Mouse (Mus musculus): ENCODE data around the gene Gm47791. TPM values are rescaled to one million over a fixed set of nuclear protein-coding genes. Genes with fewer than 3 reads are reported as not detected.

The Gm47791 gene
- total and polyA plus RNA-seq, 2 experiments from 2014 or later, result not detected

- no peaks in the 10 kb centered on the region for H3K27me3 ChIP-seq (ENCODE audit: control insufficient read depth, insufficient read depth, low read length)
- H3K4me1 ChIP-seq (ENCODE audit: control insufficient read depth, insufficient read depth), result no peaks in the 10 kb centered on the region
- no peaks in the 10 kb centered on the region for H3K9me3 ChIP-seq (replicated peaks; ENCODE audit: control insufficient read depth, low read length)
- no peak overlapping the region for H3K4me3 ChIP-seq (ENCODE audit: low read depth, low read length)
- H3K36me3 ChIP-seq (replicated peaks; ENCODE audit: control insufficient read depth, insufficient read depth, low read length), result no peaks in the 10 kb centered on the region
- no peak overlapping the region for H3K4me2 ChIP-seq (ENCODE audit: low read depth, low read length)
- H3K9ac ChIP-seq (replicated peaks; ENCODE audit: low read depth, low read length), result no peak overlapping the region
- ATAC-seq (ENCODE audit: insufficient read depth, low read depth) (no peak), DNase-seq (ENCODE audit: low spot score) (no peak)
- TF ChIP-seq EP300 (IDR thresholded peaks at IDR 0.05; ENCODE audit: low read depth), result no peak
- TF ChIP-seq CTCF (IDR thresholded peaks at IDR 0.05; ENCODE audit: low read depth), result no peak
- 70% methylated on average over 4 of the region's 4 CpGs for WGBS
- H3K27ac ChIP-seq (ENCODE audit: low read depth), result no peak overlapping the region
Measured at GRCm38 (mm10) chr1:82772428-82772827, 1.4 kb upstream of the Gm47791 start.

DNA sequence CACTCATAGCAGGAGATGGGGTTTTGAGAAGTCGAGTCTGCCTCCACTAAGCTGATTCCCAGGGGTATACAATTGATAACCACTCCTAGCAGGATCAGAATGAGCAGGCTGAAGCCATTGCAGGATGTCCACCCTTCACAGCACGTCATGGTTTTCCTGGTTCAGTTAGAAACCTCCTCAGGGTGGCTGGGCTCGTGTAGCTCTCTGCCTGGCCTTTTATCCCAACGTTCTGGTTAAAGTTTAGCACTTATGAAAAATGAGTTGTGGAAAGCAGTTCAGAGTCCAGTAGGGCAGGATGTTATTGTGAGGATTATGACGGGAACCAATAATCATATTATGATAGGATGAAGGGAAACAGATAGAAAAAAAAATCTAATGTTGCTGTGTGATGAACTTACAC, 2.8 kb downstream of the Gm47791 start, which contains the start of gene Tm4sf20:
Tm4sf20 (minus strand) TSS at position 193 of the 400 bp plus-strand sequence.
- Histone ChIP-seq H3K27me3 (ENCODE audit: control insufficient read depth, insufficient read depth, low read length) (no peaks in the 10 kb centered on the region), H3K9me3 (replicated peaks; ENCODE audit: control insufficient read depth, low read length) (no peaks in the 10 kb centered on the region), H3K27ac (ENCODE audit: low read depth) (no peak within 1 kb of the TSS), H3K36me3 (replicated peaks; ENCODE audit: control insufficient read depth, insufficient read depth, low read length) (no peaks in the 10 kb centered on the region), H3K9ac (replicated peaks; ENCODE audit: low read depth, low read length) (no peak within 1 kb of the TSS), H3K4me2 (ENCODE audit: low read depth, low read length) (no peak within 1 kb of the TSS), H3K4me1 (ENCODE audit: control insufficient read depth, insufficient read depth) (no peaks in the 10 kb centered on the region), H3K4me3 (ENCODE audit: low read depth, low read length) (no peak within 1 kb of the TSS)
- DNase-seq (ENCODE audit: low spot score) (no peak), ATAC-seq (ENCODE audit: insufficient read depth, low read depth) (no peak)
- 55% methylated on average over 5 of the region's 5 CpGs for WGBS
- TF ChIP-seq EP300 (IDR thresholded peaks at IDR 0.05; ENCODE audit: low read depth) (no peak), CTCF (IDR thresholded peaks at IDR 0.05; ENCODE audit: low read depth) (no peak)

DNA sequence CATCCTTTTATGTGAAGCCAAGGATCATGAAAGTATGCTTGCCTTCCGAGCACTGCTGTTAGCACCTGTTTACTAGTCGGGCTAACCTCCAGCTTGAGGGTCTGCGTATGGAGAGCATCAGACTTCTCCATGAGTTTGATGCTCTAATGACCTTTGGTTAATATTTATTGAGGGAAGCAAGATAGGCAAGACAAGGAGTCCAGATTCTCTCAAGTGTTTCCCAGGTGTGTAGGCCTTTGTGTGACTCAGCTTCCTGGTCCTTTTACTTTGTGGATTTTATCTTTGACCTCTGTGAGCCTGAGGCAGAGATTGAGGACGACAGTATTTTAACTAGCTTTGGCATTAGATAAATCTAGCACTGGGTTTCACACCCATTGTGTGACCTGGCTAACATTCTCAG, 4.4 kb downstream of the Gm47791 start:
- no peak for TF ChIP-seq CTCF (IDR thresholded peaks at IDR 0.05; ENCODE audit: low read depth)
- TF ChIP-seq EP300 (IDR thresholded peaks at IDR 0.05; ENCODE audit: low read depth), result no peak
- Histone ChIP-seq H3K9ac (replicated peaks; ENCODE audit: low read depth, low read length) (no peak overlapping the region), H3K27ac (ENCODE audit: low read depth) (no peak overlapping the region), H3K27me3 (ENCODE audit: control insufficient read depth, insufficient read depth, low read length) (no peaks in the 10 kb centered on the region), H3K4me3 (ENCODE audit: low read depth, low read length) (no peak overlapping the region), H3K36me3 (replicated peaks; ENCODE audit: control insufficient read depth, insufficient read depth, low read length) (no peaks in the 10 kb centered on the region), H3K9me3 (replicated peaks; ENCODE audit: control insufficient read depth, low read length) (no peaks in the 10 kb centered on the region), H3K4me2 (ENCODE audit: low read depth, low read length) (no peak overlapping the region), H3K4me1 (ENCODE audit: control insufficient read depth, insufficient read depth) (no peaks in the 10 kb centered on the region)
- WGBS, result 50% methylated on average over 4 of the region's 4 CpGs
- ATAC-seq (ENCODE audit: insufficient read depth, low read depth) (no peak), DNase-seq (ENCODE audit: low spot score) (no peak)

DNA sequence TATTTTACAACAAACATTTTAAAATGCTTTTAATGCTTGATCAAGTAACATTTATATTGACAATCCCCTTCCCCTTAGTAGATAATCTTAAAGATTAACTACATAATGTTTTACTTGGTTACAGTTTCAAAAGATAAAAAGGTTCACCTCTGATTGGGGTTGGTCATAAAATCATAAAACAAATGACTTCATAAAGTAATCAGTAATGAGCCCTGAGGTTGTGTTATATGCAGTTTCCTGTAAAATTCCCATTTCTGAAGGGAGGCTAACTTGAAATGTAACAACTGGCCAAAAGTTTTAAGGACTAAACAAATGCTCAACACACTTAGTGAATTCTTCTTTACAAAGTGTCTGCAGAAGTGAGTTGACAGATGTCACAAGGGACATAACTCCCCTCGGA, 4.8 kb downstream of the Gm47791 start:
- no peak overlapping the region for H3K27ac ChIP-seq (ENCODE audit: low read depth)
- TF ChIP-seq EP300 (IDR thresholded peaks at IDR 0.05; ENCODE audit: low read depth), result no peak
- TF ChIP-seq CTCF (IDR thresholded peaks at IDR 0.05; ENCODE audit: low read depth), result no peak
- no peak for DNase-seq (ENCODE audit: low spot score)

DNA sequence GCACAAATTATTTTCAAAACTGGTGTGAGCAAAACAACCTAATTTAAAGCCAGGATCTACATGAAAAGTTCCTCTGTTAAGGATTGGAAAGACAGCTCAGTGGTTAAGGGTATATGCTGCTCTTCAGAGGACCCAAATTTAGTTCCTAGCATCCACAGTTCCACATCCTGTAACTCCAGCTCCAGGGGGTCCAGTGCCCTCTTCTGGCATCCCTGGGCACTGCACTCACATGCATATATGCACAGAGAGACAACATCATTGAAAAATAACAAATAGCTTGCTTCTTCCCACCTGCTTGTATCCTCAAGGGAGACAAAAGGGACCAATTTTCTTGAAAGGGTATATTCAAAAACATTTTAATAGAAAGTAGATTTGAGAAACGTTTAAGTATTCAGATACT, 8.8 kb downstream of the Gm47791 start:
- no peak overlapping the region for H3K4me3 ChIP-seq (ENCODE audit: low read depth, low read length)
- H3K4me1 ChIP-seq (ENCODE audit: control insufficient read depth, insufficient read depth), result no peaks in the 10 kb centered on the region
- DNase-seq (ENCODE audit: low spot score) (no peak), ATAC-seq (ENCODE audit: insufficient read depth, low read depth) (no peak)
- no peak overlapping the region for H3K4me2 ChIP-seq (ENCODE audit: low read depth, low read length)
- no peak overlapping the region for H3K27ac ChIP-seq (ENCODE audit: low read depth)
- 73% methylated on average over 1 of the region's 1 CpGs for WGBS
- H3K9me3 ChIP-seq (replicated peaks; ENCODE audit: control insufficient read depth, low read length), result no peaks in the 10 kb centered on the region
- 0 out of 2 replicates have a peak, but pooled peaks cover 7% of the 10 kb centered on the region for H3K36me3 ChIP-seq (replicated peaks; ENCODE audit: control insufficient read depth, insufficient read depth, low read length)
- TF ChIP-seq EP300 (IDR thresholded peaks at IDR 0.05; ENCODE audit: low read depth) (no peak), CTCF (IDR thresholded peaks at IDR 0.05; ENCODE audit: low read depth) (no peak)
- H3K9ac ChIP-seq (replicated peaks; ENCODE audit: low read depth, low read length), result no peak overlapping the region
- H3K27me3 ChIP-seq (ENCODE audit: control insufficient read depth, insufficient read depth, low read length), result no peaks in the 10 kb centered on the region

More for the DNA sequence above, 4.8 kb downstream of the Gm47791 start:
- no peaks in the 10 kb centered on the region for H3K9me3 ChIP-seq (replicated peaks; ENCODE audit: control insufficient read depth, low read length)
- no peak overlapping the region for H3K4me2 ChIP-seq (ENCODE audit: low read depth, low read length)
- H3K27me3 ChIP-seq (ENCODE audit: control insufficient read depth, insufficient read depth, low read length), result no peaks in the 10 kb centered on the region
- no peak overlapping the region for H3K9ac ChIP-seq (replicated peaks; ENCODE audit: low read depth, low read length)
- no peaks in the 10 kb centered on the region for H3K36me3 ChIP-seq (replicated peaks; ENCODE audit: control insufficient read depth, insufficient read depth, low read length)
- no peak for ATAC-seq (ENCODE audit: insufficient read depth, low read depth)
- H3K4me3 ChIP-seq (ENCODE audit: low read depth, low read length), result no peak overlapping the region
- 18% methylated on average over 1 of the region's 1 CpGs for WGBS
- no peaks in the 10 kb centered on the region for H3K4me1 ChIP-seq (ENCODE audit: control insufficient read depth, insufficient read depth)

DNA sequence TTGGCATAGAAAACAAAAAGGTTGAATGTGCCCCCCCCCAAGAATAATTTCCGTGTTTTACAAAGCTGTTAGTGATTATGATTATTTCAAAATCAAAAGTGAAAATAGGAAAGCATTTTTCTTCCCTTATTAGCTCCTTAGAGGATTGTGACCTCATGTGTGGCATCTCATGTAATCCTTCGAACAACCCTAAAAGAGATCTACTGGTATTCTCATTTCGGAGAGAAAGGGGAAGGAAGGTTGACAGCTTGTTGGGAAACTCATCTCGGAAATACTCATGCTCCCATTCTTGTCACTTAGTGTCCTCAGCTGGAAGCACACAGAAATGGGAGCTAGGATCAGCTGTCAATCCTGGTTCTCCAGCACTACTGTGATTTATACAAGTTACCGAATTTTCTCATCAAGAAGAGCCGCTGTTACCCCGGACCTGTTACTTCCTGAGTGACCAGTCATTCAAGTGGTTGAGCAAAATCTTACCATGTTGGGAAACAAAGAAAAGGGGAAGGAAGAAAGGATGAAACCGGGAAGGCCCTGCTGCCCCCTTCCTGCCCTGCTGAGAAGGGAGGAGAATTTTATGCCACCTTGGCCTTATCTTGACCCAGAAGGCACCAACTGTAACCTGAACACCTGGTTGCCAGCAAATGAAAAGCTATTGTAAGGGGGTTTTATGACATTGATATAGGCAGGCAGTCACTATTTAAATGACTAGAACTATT, 9.4 kb downstream of the Gm47791 start:
- 88% methylated on average over 8 of the region's 8 CpGs for WGBS
- Histone ChIP-seq H3K36me3 (replicated peaks; ENCODE audit: control insufficient read depth, insufficient read depth, low read length) (0 out of 2 replicates have a peak, but pooled peaks cover 9% of the 10 kb centered on the region), H3K4me3 (ENCODE audit: low read depth, low read length) (no peak overlapping the region), H3K4me1 (ENCODE audit: control insufficient read depth, insufficient read depth) (no peaks in the 10 kb centered on the region), H3K9ac (replicated peaks; ENCODE audit: low read depth, low read length) (no peak overlapping the region), H3K9me3 (replicated peaks; ENCODE audit: control insufficient read depth, low read length) (no peaks in the 10 kb centered on the region), H3K4me2 (ENCODE audit: low read depth, low read length) (no peak overlapping the region), H3K27me3 (ENCODE audit: control insufficient read depth, insufficient read depth, low read length) (no peaks in the 10 kb centered on the region), H3K27ac (ENCODE audit: low read depth) (no peak overlapping the region)
- DNase-seq (ENCODE audit: low spot score) (no peak), ATAC-seq (ENCODE audit: insufficient read depth, low read depth) (no peak)
- no peak for TF ChIP-seq EP300 (IDR thresholded peaks at IDR 0.05; ENCODE audit: low read depth)
- no peak for TF ChIP-seq CTCF (IDR thresholded peaks at IDR 0.05; ENCODE audit: low read depth)
